Mouse (Mus musculus) CH12.LX (cell line): ENCODE measurements at regions not wholly inside any gene's neighbourhood (a gene's known extent, or its start where the extent isn't known, plus 50 kb on each side); places are given as distances from the start of the nearest gene placed in this dataset.
"Not testable (repeated sequence)": the region's sequence is repeated elsewhere in the genome, so short reads cannot be mapped to it uniquely, and the experiment has no call there.

Source experiments
- DNase-seq: peaks from one replicate; pipeline ENCODE4 v3.0.0-alpha.2; 2013; ENCODE audit errors: extremely low read depth
- H3K27ac ChIP-seq: 2 replicates; pipeline ENCODE4 v1.5.1; 2012; ENCODE audit warnings: low read depth, mild to moderate bottlenecking, control low read depth, moderate library complexity; ENCODE audit not compliant: insufficient read depth
- H3K27me3 ChIP-seq: replicated peaks from 2 replicates; pipeline ENCODE3; 2012; ENCODE audit warnings: inconsistent platforms
- H3K36me3 ChIP-seq, 2 experiments: replicated peaks in 1 of 2; 2 replicates each; pipeline versions ENCODE3 to v1.6.1; 2012; ENCODE audit warnings: inconsistent platforms in 1 of 2, low read length in 1 of 2, mild to moderate bottlenecking in 1 of 2, mixed read lengths in 1 of 2, moderate library complexity in 1 of 2; ENCODE audit not compliant: control insufficient read depth in 1 of 2, insufficient read depth in 1 of 2
- H3K4me1 ChIP-seq, 2 experiments: 2 replicates each; pipeline ENCODE4 v1.6.1; 2012; ENCODE audit warnings: inconsistent platforms in 1 of 2, moderate library complexity in 1 of 2; ENCODE audit not compliant: insufficient read depth in 2 of 2, control insufficient read depth in 1 of 2
- H3K4me2 ChIP-seq: 2 replicates; pipeline ENCODE4 v1.6.1; 2012; ENCODE audit warnings: low read depth, mild to moderate bottlenecking, control low read depth; ENCODE audit not compliant: poor library complexity, insufficient read depth, severe bottlenecking
- H3K4me3 ChIP-seq, 3 experiments: fragments of 150-350 bp in 1 of 3; sonication (generic) in 1 of 3; replicated peaks in 1 of 3; 2 replicates each; pipeline versions ENCODE3 to v1.5.1; 2011 to 2012; ENCODE audit warnings: low read depth in 2 of 3, low read length in 2 of 3, mild to moderate bottlenecking in 2 of 3, moderate library complexity in 2 of 3, control low read depth in 1 of 3, improper control_type of control experiment in 1 of 3, inconsistent platforms in 1 of 3, mixed read lengths in 1 of 3; ENCODE audit not compliant: poor library complexity in 1 of 3
- H3K79me2 ChIP-seq: replicated peaks from 2 replicates; pipeline ENCODE4 v1.6.1; 2012; ENCODE audit warnings: mild to moderate bottlenecking, moderate library complexity; ENCODE audit not compliant: control insufficient read depth, poor library complexity, insufficient read depth, severe bottlenecking; ENCODE audit errors: extremely low read depth
- H3K9ac ChIP-seq: 2 replicates; pipeline ENCODE4 v1.6.1; 2012; ENCODE audit warnings: low read depth, mild to moderate bottlenecking, control low read depth, moderate library complexity; ENCODE audit not compliant: insufficient read depth
- H3K9me3 ChIP-seq: replicated peaks from 2 replicates; pipeline ENCODE3; 2012; ENCODE audit warnings: low read length, inconsistent platforms, mixed read lengths
- BHLHE40 ChIP-seq: IDR thresholded peaks from 2 replicates; pipeline ENCODE4 v1.6.1; 2011; ENCODE audit warnings: mild to moderate bottlenecking, low read depth, low read length, improper control_type of control experiment
- CHD2 ChIP-seq: IDR thresholded peaks from 2 replicates; pipeline ENCODE4 v1.6.1; 2011; ENCODE audit warnings: low read length, improper control_type of control experiment
- E2F4 ChIP-seq: IDR thresholded peaks from 2 replicates; pipeline ENCODE4 v1.6.1; 2011; ENCODE audit warnings: low read depth, low read length, improper control_type of control experiment; ENCODE audit not compliant: insufficient replicate concordance
- EP300 ChIP-seq: IDR thresholded peaks from 2 replicates; pipeline ENCODE4 v1.6.1; 2011; ENCODE audit warnings: low read length, improper control_type of control experiment
- ETS1 ChIP-seq: conservative IDR thresholded peaks from 2 replicates; pipeline ENCODE4 v1.6.1; 2012; ENCODE audit warnings: low read depth, mild to moderate bottlenecking, inconsistent platforms, low read length, improper control_type of control experiment, moderate library complexity
- HCFC1 ChIP-seq: IDR thresholded peaks from 2 replicates; pipeline ENCODE4 v1.6.1; 2012; ENCODE audit warnings: low read depth, mild to moderate bottlenecking, inconsistent platforms, low read length, improper control_type of control experiment
- IRF4 ChIP-seq: IDR thresholded peaks from 2 replicates; pipeline ENCODE4 v1.6.1; 2014; ENCODE audit warnings: low read depth, mild to moderate bottlenecking, inconsistent platforms, low read length, improper control_type of control experiment
- JUN ChIP-seq: IDR thresholded peaks from 2 replicates; pipeline ENCODE4 v1.6.1; 2011; ENCODE audit warnings: low read depth, mild to moderate bottlenecking, low read length, improper control_type of control experiment, moderate library complexity; ENCODE audit not compliant: insufficient read depth
- JUND ChIP-seq: conservative IDR thresholded peaks from 2 replicates; pipeline ENCODE4 v1.6.1; 2011; ENCODE audit warnings: low read depth, low read length, improper control_type of control experiment
- MAX ChIP-seq: IDR thresholded peaks from 2 replicates; pipeline ENCODE4 v1.6.1; 2011; ENCODE audit warnings: low read length, improper control_type of control experiment
- MEF2A ChIP-seq: IDR thresholded peaks from 2 replicates; pipeline ENCODE4 v1.6.1; 2014; ENCODE audit warnings: low read depth, mild to moderate bottlenecking, inconsistent platforms, low read length, improper control_type of control experiment, borderline replicate concordance
- MXI1 ChIP-seq: IDR thresholded peaks from 2 replicates; pipeline ENCODE4 v1.6.1; 2011; ENCODE audit warnings: mild to moderate bottlenecking, low read depth, low read length, improper control_type of control experiment
- MYC ChIP-seq: IDR thresholded peaks from 2 replicates; pipeline ENCODE4 v1.6.1; 2011; ENCODE audit warnings: low read depth, mild to moderate bottlenecking, improper control_type of control experiment, low read length
- NELFE ChIP-seq: IDR thresholded peaks from 2 replicates; pipeline ENCODE4 v1.6.1; 2011; ENCODE audit warnings: low read depth, low read length, improper control_type of control experiment
- NRF1 ChIP-seq: IDR thresholded peaks from 2 replicates; pipeline ENCODE4 v1.6.1; 2014; ENCODE audit warnings: low read depth, mild to moderate bottlenecking, inconsistent platforms, low read length, improper control_type of control experiment, moderate library complexity
- POLR2AphosphoS2 ChIP-seq: IDR thresholded peaks from 2 replicates; pipeline ENCODE4 v1.6.1; 2011; ENCODE audit warnings: low read depth, low read length, improper control_type of control experiment
- RCOR1 ChIP-seq: conservative IDR thresholded peaks from 2 replicates; pipeline ENCODE4 v1.6.1; 2012; ENCODE audit warnings: low read depth, mild to moderate bottlenecking, inconsistent platforms, low read length, improper control_type of control experiment
- TCF12 ChIP-seq: IDR thresholded peaks from 2 replicates; pipeline ENCODE4 v1.6.1; 2014; ENCODE audit warnings: low read depth, mild to moderate bottlenecking, inconsistent platforms, low read length, improper control_type of control experiment
- USF1 ChIP-seq: IDR thresholded peaks from 2 replicates; pipeline ENCODE4 v1.6.1; 2014; ENCODE audit warnings: low read depth, mild to moderate bottlenecking, inconsistent platforms, low read length, improper control_type of control experiment
- dilution Hi-C: fragments of 300-500 bp; cut with MboI; formaldehyde crosslinking; loops from 2 replicates; pipeline ENCODE4 v1.14.3; 2020; ENCODE audit warnings: low sequenced_read_pairs; ENCODE audit not compliant: extremely low pct_unique_long_range_greater_than_20kb, extremely low pct_ligation_motif_present
- in situ Hi-C: fragments of 300-500 bp; cut with MboI; formaldehyde crosslinking; loops from 3 replicates; pipeline ENCODE4 v1.14.3; 2019; ENCODE audit warnings: low sequenced_read_pairs, low pct_ligation_motif_present, low pct_unique_long_range_greater_than_20kb, mixed read lengths

DNA sequence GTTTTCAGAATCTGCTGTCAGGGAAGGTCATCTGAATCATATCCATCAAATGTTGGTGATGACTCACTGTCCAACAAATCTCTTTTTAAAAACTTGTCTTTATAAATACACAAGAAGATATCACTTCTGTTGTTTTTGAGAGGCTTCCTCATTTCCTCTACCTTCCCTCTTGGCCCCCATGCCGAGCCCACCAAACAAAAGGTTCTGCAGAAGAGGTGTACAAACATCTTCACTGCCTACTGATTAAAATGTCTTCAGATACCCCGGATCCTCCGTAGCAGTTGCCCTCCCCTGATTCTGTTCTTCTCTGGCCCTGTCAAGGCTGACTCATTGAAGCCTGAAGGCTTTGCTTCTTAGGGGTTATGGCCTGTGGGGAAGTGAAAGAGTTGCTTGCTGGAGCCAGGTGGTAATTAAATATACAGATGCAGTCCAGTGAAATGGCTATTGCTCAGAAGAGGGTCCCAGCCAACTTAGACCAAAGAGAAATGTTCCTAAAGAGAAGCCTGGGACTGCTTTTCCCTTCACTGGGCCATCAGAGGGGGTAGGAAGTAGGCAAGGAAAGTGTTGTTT, 162.1 kb upstream of the Mettl15 start:
- Histone ChIP-seq H3K27me3 (no peaks in the 10 kb centered on the region), H3K9me3 (no peaks in the 10 kb centered on the region), H3K4me1 (peaks cover 18 to 28% of the 10 kb centered on the region in 2 experiments; a peak in 3 of 4 replicates), H3K79me2 (no peaks in the 10 kb centered on the region), H3K36me3 (no peaks in the 10 kb centered on the region), H3K9ac (peak overlapping the region; percentile 36), H3K4me2 (peak overlapping the region; percentile 68), H3K27ac (peak overlapping the region; percentile 78), H3K4me3 (no peak overlapping the region)
- in situ Hi-C loops (no loop called here), dilution Hi-C loops (no loop called here)
- DNase-seq, result peak; percentile 61
- TF ChIP-seq TCF12 (peak; percentile 61), RCOR1 (0 out of 2 replicates have a peak, but pooled peaks have one; percentile 51), NRF1 (no peak), IRF4 (peak; percentile 79; the same call in 1 of the 2 replicates), MXI1 (no peak), EP300 (peak; percentile 81), BHLHE40 (0 out of 2 replicates have a peak, but pooled peaks have one; percentile 17)

DNA sequence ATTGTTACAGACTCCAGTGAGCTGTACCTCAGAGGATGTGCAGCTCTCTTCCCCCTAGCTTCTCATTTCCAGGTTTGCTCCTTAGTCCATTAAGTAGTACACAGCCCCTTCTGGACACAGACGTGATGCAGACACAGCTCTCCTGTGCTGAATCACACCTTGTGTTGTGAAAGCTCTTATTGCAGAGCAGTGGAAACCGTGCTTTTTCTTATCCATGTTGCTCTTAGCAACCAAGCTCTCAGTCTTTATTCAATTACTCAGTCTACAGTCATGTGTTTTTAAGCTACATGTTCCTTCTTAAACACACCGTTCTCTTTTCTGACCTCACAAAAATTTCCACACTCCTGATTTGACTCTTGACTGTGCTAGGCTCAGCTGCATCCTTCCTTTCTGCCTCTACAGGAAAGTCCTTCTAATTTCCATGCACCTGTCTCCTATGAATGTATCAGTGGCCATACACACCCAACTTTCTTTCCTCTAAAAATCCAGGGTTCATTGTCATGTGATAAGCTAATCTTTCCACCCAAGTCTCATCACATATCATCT, 163.0 kb upstream of the Mettl15 start:
- peak overlapping the region; percentile 78; the same call in 1 of the 2 replicates for H3K27ac ChIP-seq
- peak; percentile 44 for DNase-seq
- H3K4me1 ChIP-seq, result peaks cover 18 to 28% of the 10 kb centered on the region in 2 experiments; a peak in 3 of 4 replicates
- TF ChIP-seq IRF4 (peak; percentile 93), TCF12 (peak; percentile 84), EP300 (peak; percentile 96), POLR2AphosphoS2 (no peak), MXI1 (peak; percentile 58; the same call in 1 of the 2 replicates), MEF2A (peak; percentile 56; the same call in 1 of the 2 replicates), JUND (peak; percentile 88), E2F4 (no peak), HCFC1 (no peak), ETS1 (peak; percentile 77), JUN (peak; percentile 83), BHLHE40 (peak; percentile 57; the same call in 1 of the 2 replicates), USF1 (no peak), RCOR1 (peak; percentile 70; the same call in 1 of the 2 replicates), MYC (peak; percentile 72; the same call in 1 of the 2 replicates), NELFE (0 out of 2 replicates have a peak, but pooled peaks have one; percentile 24), CHD2 (peak; percentile 69; the same call in 1 of the 2 replicates), MAX (peak; percentile 62; the same call in 1 of the 2 replicates)
- TF ChIP-seq, all 38 proteins: peak for 14
- H3K79me2 ChIP-seq, result no peaks in the 10 kb centered on the region
- H3K36me3 ChIP-seq, result no peaks in the 10 kb centered on the region
- H3K9me3 ChIP-seq, result no peaks in the 10 kb centered on the region
- H3K9ac ChIP-seq, result peak overlapping the region; percentile 36; the same call in 1 of the 2 replicates
- dilution Hi-C loops (no loop called here), in situ Hi-C loops (no loop called here)
- H3K27me3 ChIP-seq, result no peaks in the 10 kb centered on the region
- H3K4me3 ChIP-seq, result no peak overlapping the region
- peak overlapping the region; percentile 68 for H3K4me2 ChIP-seq

DNA sequence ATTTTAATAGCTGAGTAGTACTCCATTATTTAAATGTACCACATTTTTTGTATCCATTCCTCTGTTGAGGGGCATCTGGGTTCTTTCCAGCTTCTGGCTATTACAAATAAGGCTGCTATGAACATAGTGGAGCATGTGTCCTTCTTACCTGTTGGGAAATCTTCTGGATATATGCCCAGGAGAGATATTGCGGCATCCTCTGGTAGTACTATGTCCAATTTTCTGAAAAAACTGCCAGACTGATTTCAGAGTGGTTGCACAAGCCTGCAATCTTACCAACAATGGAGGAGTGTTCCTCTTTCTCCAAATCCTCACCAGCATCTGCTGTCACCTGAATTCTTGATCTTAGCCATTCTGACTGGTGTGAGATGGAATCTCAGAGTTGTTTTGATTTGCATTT, 181.7 kb upstream of the Mettl15 start:
- H3K36me3 ChIP-seq, H3K27me3 ChIP-seq, H3K9ac ChIP-seq, H3K4me3 ChIP-seq, dilution Hi-C loops, H3K4me2 ChIP-seq, H3K79me2 ChIP-seq, H3K4me1 ChIP-seq, H3K27ac ChIP-seq, in situ Hi-C loops, DNase-seq, H3K9me3 ChIP-seq: not testable (repeated sequence)
